ENCODE assay signal across 13 mouse cellular contexts in genomic region chr17:86477401-86477800, GRCm38 (mm10). TPM values are rescaled to one million over a fixed set of nuclear protein-coding genes. Genes with fewer than 3 reads are reported as not detected.
DNase-seq lines count a peak whose midpoint lies in the region; ATAC-seq and TF ChIP-seq lines count a peak whose summit lies in the region.
"Not testable (repeated sequence)": the region's sequence is repeated elsewhere in the genome, so short reads cannot be mapped to it uniquely, and the experiment has no call there.
"Had no signal": no experiment of that assay in that cellular context is flagged by ENCODE, and none has a peak within 500 bp of the region (broad histone marks: within the 10 kb centered on the region; RNA-seq: fewer than 3 reads in every experiment).

No protein-coding gene starts in this region.

- not testable (repeated sequence) for H3K4me1 ChIP-seq in MEL (ENCODE audit: control insufficient read depth in 1 of 2, insufficient read depth in 2 of 2, low read length in 2 of 2); embryonic facial prominence, embryonic 12.5 days; forebrain, embryonic 11.5 days (replicated peaks; ENCODE audit: control insufficient read depth, insufficient read depth, low read length); limb, embryonic 11.5 days (ENCODE audit: control insufficient read depth, insufficient read depth, low read length)

- H3K79me2 ChIP-seq in MEL (ENCODE audit: control insufficient read depth, insufficient read depth, low read length, poor library complexity) = not testable (repeated sequence)

- TF ChIP-seq EP300 in MEL (IDR thresholded peaks at IDR 0.05; ENCODE audit: low read depth in 1 of 2, low read length in 2 of 2) = not testable (repeated sequence)

- H3K27ac ChIP-seq in MEL (ENCODE audit: control insufficient read depth, low read depth, low read length); embryonic facial prominence, embryonic 12.5 days; limb, embryonic 11.5 days (replicated peaks; ENCODE audit: low read depth, low read length): not testable (repeated sequence)
- H3K27ac ChIP-seq in forebrain, embryonic 11.5 days (ENCODE audit: low read depth, low read length) = peak overlapping the region; percentile 59; the same call in 1 of the 2 replicates

- H3K9ac ChIP-seq in MEL (ENCODE audit: control insufficient read depth, low read depth, low read length, poor library complexity, severe bottlenecking); forebrain, embryonic 11.5 days (ENCODE audit: low read length): not testable (repeated sequence)
- H3K9ac ChIP-seq in embryonic facial prominence, embryonic 12.5 days = peak overlapping the region; percentile 42
- H3K9ac ChIP-seq in limb, embryonic 11.5 days (ENCODE audit: low read length) = peak overlapping the region; percentile 47; the same call in 1 of the 2 replicates

- TF ChIP-seq CTCF in MEL (IDR thresholded peaks at IDR 0.05 in 2 of 3, conservative IDR thresholded peaks at IDR 0.05 in 1 of 3; ENCODE audit: control insufficient read depth in 1 of 3, insufficient read depth in 1 of 3, low read depth in 2 of 3, low read length in 3 of 3, poor library complexity in 1 of 3, severe bottlenecking in 1 of 3) = not testable (repeated sequence)

- not testable (repeated sequence) for H3K4me3 ChIP-seq in MEL (ENCODE audit: control insufficient read depth in 1 of 2, insufficient read depth in 1 of 2, low read depth in 2 of 2, low read length in 2 of 2); embryonic facial prominence, embryonic 12.5 days; forebrain, embryonic 11.5 days (ENCODE audit: low read depth, low read length); limb, embryonic 11.5 days (ENCODE audit: low read depth, low read length)

- not testable (repeated sequence) for H3K9me3 ChIP-seq in MEL (replicated peaks; ENCODE audit: insufficient read depth, low read length); embryonic facial prominence, embryonic 12.5 days; forebrain, embryonic 11.5 days (ENCODE audit: control insufficient read depth, low read length); limb, embryonic 11.5 days (ENCODE audit: control insufficient read depth, low read length)

- TF ChIP-seq RAD21 in MEL (IDR thresholded peaks at IDR 0.05; ENCODE audit: low read depth, low read length) = not testable (repeated sequence)

- H3K36me3 ChIP-seq in MEL (ENCODE audit: control insufficient read depth in 1 of 2, insufficient read depth in 2 of 2, low read length in 2 of 2); embryonic facial prominence, embryonic 12.5 days; forebrain, embryonic 11.5 days (ENCODE audit: control insufficient read depth, insufficient read depth, low read length); limb, embryonic 11.5 days (ENCODE audit: control insufficient read depth, insufficient read depth, low read length): not testable (repeated sequence)

- not testable (repeated sequence) for ATAC-seq in embryonic facial prominence, embryonic 12.5 days (ENCODE audit: insufficient number of reproducible peaks, insufficient read depth, low FRiP score, low TSS enrichment); forebrain, embryonic 11.5 days (replicated peaks; ENCODE audit: low FRiP score); limb, embryonic 11.5 days (ENCODE audit: insufficient number of reproducible peaks, low FRiP score, low TSS enrichment, low read depth)

- not testable (repeated sequence) for TF ChIP-seq POLR2A in MEL (IDR thresholded peaks at IDR 0.05; ENCODE audit: control insufficient read depth in 1 of 2, insufficient read depth in 1 of 2, low read depth in 1 of 2, low read length in 2 of 2, poor library complexity in 1 of 2)

- H3K27me3 ChIP-seq in MEL (ENCODE audit: control insufficient read depth in 1 of 2, insufficient read depth in 2 of 2, low read length in 2 of 2); embryonic facial prominence, embryonic 12.5 days; forebrain, embryonic 11.5 days (ENCODE audit: control insufficient read depth, insufficient read depth, low read length); limb, embryonic 11.5 days (ENCODE audit: control insufficient read depth, insufficient read depth, low read length): not testable (repeated sequence)

- not testable (repeated sequence) for DNase-seq in MEL (ENCODE audit: low read depth, low spot score); forebrain, embryonic 11.5 days (ENCODE audit: low spot score); limb, embryonic 11.5 days (ENCODE audit: low spot score)

- H3K4me2 ChIP-seq in embryonic facial prominence, embryonic 12.5 days (replicated peaks); forebrain, embryonic 11.5 days (ENCODE audit: low read depth, low read length, severe bottlenecking); limb, embryonic 11.5 days (ENCODE audit: low read depth, severe bottlenecking): not testable (repeated sequence)

TF ChIP-seq in MEL, 35 proteins besides CTCF, POLR2A, EP300 and RAD21:
- TF ChIP-seq GATA1 (IDR thresholded peaks at IDR 0.05; ENCODE audit: low read depth, low read length) = peak; percentile 66; the same call in 1 of the 2 replicates
TF ChIP-seq in MEL: peak in this region for 1; not testable (repeated sequence) for 34.

RNA-seq across cellular contexts. Expression of gene Gm10309, which starts 27.6 kb away (rescaled TPM):
- 0.10 TPM in 1 of 2 replicates, not detected in the other for total RNA-seq in MEL (2012; rRNA removed)
- under 1 TPM in 1 of 2 experiments, not detected in 1; 0.06 TPM for polyA plus RNA-seq in MEL (2012; ENCODE audit: insufficient read depth in 1 of 2, insufficient read length in 2 of 2, low read depth in 1 of 2, low replicate concordance in 2 of 2, missing spikeins in 1 of 2)
- 0.36 and 0.43 TPM in 2 replicates for polyA plus RNA-seq in embryonic facial prominence, embryonic 12.5 days (2016; fragmentation: Nextera tagmentation; extraction: Ambion mirVana)
- 0.13 and 0.24 TPM in 2 replicates for polyA plus RNA-seq in forebrain, embryonic 11.5 days (2014; fragmentation: Nextera tagmentation; extraction: Ambion mirVana)
- 0.18 and 0.28 TPM in 2 replicates for polyA plus RNA-seq in limb, embryonic 11.5 days (2014; fragmentation: Nextera tagmentation; extraction: Ambion mirVana)
- total RNA-seq: adrenal gland, adult 2 months; adrenal gland, postnatal 14 days; adrenal gland, postnatal 25 days; adrenal gland, postnatal 36 days; ES-E14 had no signal
- polyA plus RNA-seq: brain, embryonic 14.5 days; cerebellum, adult 2 months; G1E; Patski had no signal
